Mouse (Mus musculus) c-Kit-positive CD71-negative TER-119-negative erythroid progenitor cells, embryonic 14.5 days (primary cell): ENCODE measurements around the gene Pip4p1.

Experiments used
- DNase-seq: peaks from one replicate; pipeline ENCODE4 v3.0.0-alpha.2; 2013; ENCODE audit warnings: low read depth

The Pip4p1 gene

DNA sequence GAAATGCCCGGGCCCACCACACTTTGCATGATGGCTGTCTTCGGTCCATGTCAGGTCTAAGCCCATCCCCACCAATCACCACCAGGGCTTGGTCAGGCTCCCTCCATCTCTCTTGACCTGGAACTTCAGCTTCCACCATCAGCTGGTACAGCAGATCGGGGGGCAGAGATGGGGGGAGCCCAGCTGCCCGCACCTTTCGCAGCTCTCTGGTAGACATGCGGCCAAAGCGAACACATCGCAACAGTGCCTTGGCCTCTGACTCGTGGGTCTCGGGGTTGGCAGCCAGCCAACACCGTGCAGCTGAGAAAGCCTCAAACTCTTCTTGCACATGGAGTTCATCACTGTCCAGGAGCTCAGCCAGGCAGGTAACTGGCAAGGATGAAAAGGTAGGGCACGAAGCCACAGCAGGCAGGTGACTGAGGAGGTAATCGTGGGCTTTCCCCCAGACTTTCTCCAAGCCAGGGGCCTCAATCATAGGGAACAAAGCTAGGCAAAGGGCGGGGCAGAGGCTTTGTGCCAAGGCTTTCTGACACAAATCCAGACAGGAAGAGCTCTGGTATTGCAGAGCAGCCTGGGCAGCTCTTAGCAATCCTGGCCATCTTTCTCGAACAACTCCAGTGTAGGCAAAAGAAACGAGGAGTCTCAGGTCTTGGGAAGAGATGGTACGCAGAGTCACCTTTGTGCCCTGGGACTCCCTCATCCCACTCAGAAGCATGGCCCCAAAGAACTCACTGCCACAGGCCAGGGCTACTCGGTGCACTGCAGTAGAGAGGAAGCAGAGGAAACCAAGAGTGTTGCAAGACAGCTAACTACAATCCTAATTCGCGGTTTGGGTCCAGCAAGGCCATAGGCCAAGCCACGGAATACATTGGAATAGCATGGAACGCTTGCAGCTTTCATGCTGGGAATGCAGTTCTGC is 37.9 kb downstream of the Pip4p1 start:
- no peak for DNase-seq

DNA sequence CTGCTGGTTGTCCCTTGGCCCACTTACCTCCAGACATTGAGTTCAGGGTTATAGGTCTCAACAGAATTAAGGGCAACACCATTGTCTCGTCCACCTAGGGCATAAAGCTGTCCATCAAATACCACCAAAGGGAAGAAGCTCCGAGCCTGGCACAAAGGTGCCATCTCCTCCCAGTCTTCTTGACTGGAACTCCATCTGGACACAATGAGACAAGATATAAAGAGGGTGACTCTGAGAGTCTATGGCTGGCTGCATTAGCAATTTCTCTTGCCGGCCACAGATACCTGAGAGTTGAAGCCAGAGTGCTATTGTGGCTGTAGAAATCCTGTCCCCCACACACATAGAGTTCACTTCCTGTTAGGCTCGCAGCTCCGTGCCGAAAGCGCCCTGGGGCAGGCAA is 38.6 kb downstream of the Pip4p1 start:
- DNase-seq = no peak

DNA sequence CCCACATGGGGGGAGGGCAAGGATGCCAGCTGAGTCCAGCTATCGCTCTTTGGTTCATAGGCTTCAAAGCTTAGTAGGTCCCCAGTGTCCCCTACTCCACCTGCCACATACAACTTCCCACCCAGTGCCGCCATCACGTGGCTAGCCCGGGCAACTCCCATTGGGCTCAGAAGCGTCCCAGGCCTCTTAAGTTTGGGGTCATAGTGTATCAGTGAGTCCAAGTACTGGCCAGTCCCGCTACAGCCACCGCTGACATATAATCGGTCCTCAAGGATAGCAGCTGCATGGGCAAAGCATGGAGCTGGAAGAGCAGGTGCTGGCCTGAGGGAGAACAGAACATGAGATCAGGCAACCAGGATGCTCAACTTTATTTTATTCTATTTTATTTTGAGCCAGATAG is 39.0 kb downstream of the Pip4p1 start:
- no peak for DNase-seq

GRCm38 (mm10) chr14:50876236-50876950 is 54.3 kb downstream of the Pip4p1 start:
- no peak for DNase-seq
